Mouse (Mus musculus) heart, postnatal 4 days (tissue): ENCODE results near the gene Slc39a13. TPM values are rescaled to one million over a fixed set of nuclear protein-coding genes. Genes with fewer than 3 reads are reported as not detected.
"Not testable (repeated sequence)": the region's sequence is repeated elsewhere in the genome, so short reads cannot be mapped to it uniquely, and the experiment has no call there.

ENCODE experiments used
- DNase-seq: peaks from one replicate; pipeline ENCODE4 v3.0.0; 2021
- total RNA-seq, 2 experiments: library from RNA; stranded (reverse); gene quantifications; 2 replicates each; pipeline ENCODE4 v1.2.3; 2021

The Slc39a13 gene
- total RNA-seq, 2 experiments from 2014 or later: 32.6 to 36.8 TPM

GRCm38 (mm10) chr2:91023131-91023530 is 47.1 kb downstream of the Slc39a13 start:
- DNase-seq: no peak

DNA sequence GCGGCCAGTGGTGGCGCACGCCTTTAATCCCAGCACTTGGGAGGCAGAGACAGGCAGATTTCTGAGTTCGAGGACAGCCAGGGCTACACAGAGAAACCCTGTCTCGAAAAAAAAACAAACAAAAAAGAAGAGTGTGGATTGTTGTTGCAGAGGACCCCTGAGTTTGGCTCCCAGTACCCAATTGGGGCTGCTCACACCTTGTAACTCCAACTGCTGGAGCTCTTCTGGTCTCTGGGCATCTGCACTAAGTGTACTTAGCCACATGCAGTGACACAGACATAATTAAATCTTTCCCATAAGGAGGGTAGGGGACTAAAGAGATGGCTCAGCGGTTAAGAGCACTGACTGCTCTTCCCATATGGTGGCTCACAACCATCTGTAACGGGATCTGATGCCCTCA is 48.0 kb downstream of the Slc39a13 start:
- not testable (repeated sequence) for DNase-seq

GRCm38 (mm10) chr2:91019911-91020310 is 50.3 kb downstream of the Slc39a13 start:
- no peak for DNase-seq

DNA sequence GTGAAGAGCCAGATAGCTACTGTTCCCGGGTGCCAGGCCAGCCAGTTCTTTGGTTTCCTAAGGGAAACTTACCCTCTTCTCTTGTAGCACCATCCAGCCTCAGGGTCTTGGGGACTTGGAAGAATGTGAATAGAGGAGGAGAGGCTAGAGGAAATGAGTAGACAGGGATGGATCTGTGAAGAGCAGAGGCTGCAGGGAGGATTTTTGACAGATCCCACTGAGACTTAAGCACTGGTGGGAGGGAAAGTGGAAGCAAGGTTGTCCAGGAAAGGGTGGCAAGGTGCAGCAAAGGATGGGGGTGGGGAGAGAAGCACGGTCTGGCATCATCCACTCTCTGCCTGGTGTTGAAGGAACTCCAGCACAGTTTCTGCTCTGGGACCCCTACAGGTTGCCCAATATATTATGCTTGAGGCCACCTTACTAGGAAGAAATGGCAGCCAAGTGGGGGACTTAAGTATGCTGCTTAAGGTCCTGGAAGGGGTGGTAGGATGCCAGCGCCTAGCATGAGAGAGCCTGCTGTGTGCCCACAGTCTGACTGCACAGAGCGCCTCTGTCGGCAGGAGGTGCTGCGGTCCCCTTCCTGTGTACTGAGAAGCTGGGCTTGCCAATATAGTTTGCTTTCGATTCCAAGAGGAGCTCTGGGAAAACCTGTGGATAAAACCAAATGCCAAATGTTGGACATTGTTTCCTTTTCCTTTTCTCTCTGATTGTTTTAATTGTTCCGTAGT is 52.0 kb downstream of the Slc39a13 start:
- peak; percentile 45 for DNase-seq

DNA sequence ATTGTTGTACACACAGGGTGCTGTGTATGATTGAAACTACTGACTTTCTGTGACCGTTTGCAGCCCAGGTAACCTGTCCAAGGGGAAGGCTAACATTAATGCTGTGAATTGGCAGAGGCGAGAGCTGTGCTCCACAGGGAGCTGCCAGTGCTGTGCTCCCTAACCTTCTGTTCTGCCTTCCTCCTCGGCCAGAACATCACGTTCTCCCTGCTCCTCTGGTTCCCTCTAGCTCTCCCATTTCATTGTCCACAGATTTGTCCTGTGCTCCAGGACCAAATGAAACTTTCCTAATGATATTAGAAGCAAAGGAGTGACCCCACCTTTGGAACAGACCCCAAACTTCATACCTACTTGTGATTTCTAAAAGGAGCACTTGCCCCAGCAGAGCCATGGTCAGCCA is 54.8 kb downstream of the Slc39a13 start:
- DNase-seq: no peak

DNA sequence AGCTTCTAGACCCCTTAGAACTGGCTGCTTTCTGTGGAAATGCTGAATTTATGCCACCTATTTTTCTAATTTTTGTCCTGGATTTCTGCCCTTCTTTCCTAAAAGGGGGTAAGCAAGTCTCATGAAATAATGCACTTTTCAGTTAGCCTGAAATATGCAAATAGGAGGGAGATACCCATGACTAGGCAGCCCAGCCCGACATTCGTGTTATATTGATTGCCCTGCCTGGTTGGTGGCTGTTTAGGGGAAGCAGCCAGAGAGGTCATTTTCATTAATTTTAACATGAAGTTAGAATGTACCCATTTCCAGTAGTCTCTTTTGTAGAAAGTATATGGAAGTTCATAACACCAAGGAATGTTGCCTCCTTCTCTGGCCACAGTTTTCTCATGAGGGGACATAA is 56.3 kb downstream of the Slc39a13 start:
- DNase-seq: no peak

Other genes with a start within 250 kb of the Slc39a13 start
- gene Mtch2, start 223.3 kb downstream of the Slc39a13 start, total RNA-seq: 100 to 1,000 TPM; 189 to 191 TPM
- 1 to 10 TPM; 7.4 to 7.8 TPM for gene C1qtnf4, start 184.6 kb downstream of the Slc39a13 start, total RNA-seq
- 10 to 100 TPM; 18.2 to 18.8 TPM for gene Kbtbd4, start 165.7 kb downstream of the Slc39a13 start, total RNA-seq
- 100 to 1,000 TPM; 538 to 543 TPM for gene Ndufs3, start 165.6 kb downstream of the Slc39a13 start, total RNA-seq
- gene Celf1, start 130.0 kb downstream of the Slc39a13 start, total RNA-seq: 100 to 1,000 TPM; 135 to 145 TPM
- gene Rapsn, start 34.8 kb downstream of the Slc39a13 start, total RNA-seq: 10 to 100 TPM; 19.3 to 23.3 TPM
- 100 to 1,000 TPM; 240 to 248 TPM for gene Psmc3, start 16.4 kb downstream of the Slc39a13 start, total RNA-seq
- gene Spi1, start 12.0 kb upstream of the Slc39a13 start, total RNA-seq: 1 to 10 TPM; 2.7 to 3.5 TPM
- 1,000 to 10,000 TPM; 1,781 to 1,857 TPM for gene Mybpc3, start 47.7 kb upstream of the Slc39a13 start, total RNA-seq
- gene Madd, start 113.4 kb upstream of the Slc39a13 start, total RNA-seq: 1 to 10 TPM; 5.2 to 5.5 TPM
- 1 to 10 TPM; 1.6 to 2.7 TPM for gene Nr1h3, start 132.4 kb upstream of the Slc39a13 start, total RNA-seq
- gene Acp2, start 132.5 kb upstream of the Slc39a13 start, total RNA-seq: 10 to 100 TPM; 21.0 to 21.8 TPM
- gene Ddb2, start 166.6 kb upstream of the Slc39a13 start, total RNA-seq: 1 to 10 TPM; 5.0 to 5.1 TPM
- 10 to 100 TPM; 90.5 to 99.5 TPM for gene Pacsin3, start 185.5 kb upstream of the Slc39a13 start, total RNA-seq
- 10 to 100 TPM; 64.1 to 67.4 TPM for gene Arfgap2, start 194.6 kb upstream of the Slc39a13 start, total RNA-seq